Mouse (Mus musculus) olfactory bulb, adult 2 months (tissue): ENCODE results near the gene Syne2.

Experiments used
- CTCF ChIP-seq: fragments of 200-500 bp; IDR thresholded peaks from 2 replicates; pipeline ENCODE4 v1.5.1; 2012; ENCODE audit warnings: low read depth, mild to moderate bottlenecking, low read length, moderate library complexity; ENCODE audit not compliant: insufficient read depth
- POLR2A ChIP-seq: fragments of 200-500 bp; IDR thresholded peaks from 2 replicates; pipeline ENCODE4 v1.6.1; 2012; ENCODE audit warnings: mild to moderate bottlenecking, low read depth, low read length, moderate library complexity; ENCODE audit not compliant: insufficient read depth

DNA sequence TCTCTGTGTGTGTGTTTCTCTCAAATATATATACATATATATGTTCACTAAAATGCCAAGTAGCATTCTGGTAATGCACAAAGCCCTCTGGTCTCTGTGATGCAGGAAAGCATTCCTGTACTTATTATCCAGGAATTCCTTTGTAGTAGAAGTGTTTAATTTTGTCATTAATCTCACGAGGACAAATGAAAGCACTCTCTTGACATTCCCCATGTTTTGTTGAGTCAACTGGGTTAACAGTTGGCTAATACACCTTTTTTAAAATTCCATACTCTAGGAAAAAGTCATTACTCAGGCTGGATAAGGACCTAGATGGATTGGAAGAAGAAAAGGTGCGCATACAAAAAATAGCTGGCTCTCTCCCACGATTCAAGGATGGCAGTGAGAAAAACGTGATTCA, 115.6 kb downstream of the Syne2 start:
- TF ChIP-seq CTCF (no peak), POLR2A (no peak)
